Mouse (Mus musculus): ENCODE data around the gene Ufsp1. TPM values are rescaled to one million over a fixed set of nuclear protein-coding genes. Genes with fewer than 3 reads are reported as not detected.
A peak's percentile ranks its signal among the peaks of the same experiment; 100 is the strongest.

Gene Ufsp1
- total RNA-seq, 1 experiment: 6.3 TPM

DNA sequence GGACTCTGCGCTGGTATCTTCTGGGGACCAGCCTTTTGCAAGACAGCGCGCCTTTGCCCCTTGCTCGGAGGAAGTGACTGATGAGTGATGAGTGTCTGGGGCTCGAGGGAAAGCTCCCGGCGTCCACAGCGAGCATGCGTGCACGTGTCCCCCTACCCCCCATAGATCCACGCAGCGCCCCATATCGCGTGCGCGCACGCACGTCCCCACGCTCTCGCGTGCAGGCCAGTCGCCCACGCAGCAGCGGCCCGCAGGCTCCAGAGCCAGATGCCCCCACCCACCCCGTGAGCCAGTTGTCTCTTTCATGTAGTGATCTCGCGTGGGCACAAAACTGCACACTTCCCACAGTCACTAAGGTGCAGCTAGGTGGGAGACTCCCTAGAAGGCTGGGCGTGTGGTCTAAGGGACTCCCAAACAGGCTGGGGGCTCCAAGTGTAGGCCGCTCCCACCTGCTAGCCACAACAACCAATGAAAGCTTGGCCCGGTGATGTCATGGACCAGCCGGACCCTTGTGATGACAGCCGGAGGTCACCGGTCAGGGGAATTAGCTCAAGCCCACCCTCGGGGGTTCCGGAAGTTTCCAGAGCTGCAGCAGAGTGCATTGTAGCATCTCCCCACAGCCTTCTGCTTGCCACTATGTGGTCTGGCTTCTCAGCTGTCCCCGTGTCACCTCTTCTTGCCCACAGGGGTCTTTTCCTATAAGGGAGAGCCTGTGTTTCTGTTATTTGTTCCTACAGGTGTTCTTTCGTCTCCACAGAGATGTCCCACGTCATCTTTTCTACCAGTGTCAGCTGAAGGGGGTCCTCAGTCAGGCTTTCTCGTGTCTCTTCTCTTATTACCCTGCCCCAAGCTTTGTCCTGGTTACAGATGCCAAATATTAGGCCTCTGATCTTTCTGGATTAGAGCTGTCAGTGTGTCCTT is 7.1 kb upstream of the Ufsp1 start, which contains the start of gene Ache:
TSS of gene Ache (plus strand) at position 488 of the 921 bp plus-strand sequence.
- H3K4me1 ChIP-seq (ENCODE audit: control insufficient read depth in 2 of 2, insufficient read depth in 2 of 2, low read length in 2 of 2, poor library complexity in 1 of 2): peaks cover 0 to 16% of the 10 kb centered on the region in 2 experiments; a peak in 2 of 4 replicates
- H3K27ac ChIP-seq (ENCODE audit: insufficient read depth, low read depth, low read length, poor library complexity, severe bottlenecking): no peak within 1 kb of the TSS
- H3K9me3 ChIP-seq (ENCODE audit: control insufficient read depth, insufficient read depth, low read depth, low read length): no peaks in the 10 kb centered on the region
- in situ Hi-C loops (cut with MboI; ENCODE audit: low sequenced_read_pairs in 2 of 2, unreplicated experiment in 2 of 2): no loop called here
- no peak for DNase-seq (ENCODE audit: low read depth, low spot score)
- H3K4me3 ChIP-seq (ENCODE audit: insufficient read depth in 1 of 2, low read depth in 1 of 2, low read length in 2 of 2, poor library complexity in 1 of 2, severe bottlenecking in 1 of 2): peak within 1 kb of the TSS; percentile 48 to 54
- peak within 1 kb of the TSS; percentile 34; the same call in 1 of the 2 replicates for H3K9ac ChIP-seq (ENCODE audit: insufficient read depth, low read depth, low read length, poor library complexity, severe bottlenecking)
- no peaks in the 10 kb centered on the region for H3K36me3 ChIP-seq (ENCODE audit: control insufficient read depth, insufficient read depth, low read length, poor library complexity, severe bottlenecking)
- TF ChIP-seq CHD2 (IDR thresholded peaks at IDR 0.05; ENCODE audit: low read depth, low read length): no peak
- TF ChIP-seq ZNF384 (IDR thresholded peaks at IDR 0.05; ENCODE audit: low read depth, low read length): no peak
- no peak for TF ChIP-seq HCFC1 (IDR thresholded peaks at IDR 0.05; ENCODE audit: borderline replicate concordance, insufficient read depth, low read length)
- no peak for TF ChIP-seq MAFK (IDR thresholded peaks at IDR 0.05; ENCODE audit: insufficient read depth, low read depth, low read length)
- no peak for TF ChIP-seq ZC3H11A (IDR thresholded peaks at IDR 0.05; ENCODE audit: borderline replicate concordance, low read depth, low read length)

DNA sequence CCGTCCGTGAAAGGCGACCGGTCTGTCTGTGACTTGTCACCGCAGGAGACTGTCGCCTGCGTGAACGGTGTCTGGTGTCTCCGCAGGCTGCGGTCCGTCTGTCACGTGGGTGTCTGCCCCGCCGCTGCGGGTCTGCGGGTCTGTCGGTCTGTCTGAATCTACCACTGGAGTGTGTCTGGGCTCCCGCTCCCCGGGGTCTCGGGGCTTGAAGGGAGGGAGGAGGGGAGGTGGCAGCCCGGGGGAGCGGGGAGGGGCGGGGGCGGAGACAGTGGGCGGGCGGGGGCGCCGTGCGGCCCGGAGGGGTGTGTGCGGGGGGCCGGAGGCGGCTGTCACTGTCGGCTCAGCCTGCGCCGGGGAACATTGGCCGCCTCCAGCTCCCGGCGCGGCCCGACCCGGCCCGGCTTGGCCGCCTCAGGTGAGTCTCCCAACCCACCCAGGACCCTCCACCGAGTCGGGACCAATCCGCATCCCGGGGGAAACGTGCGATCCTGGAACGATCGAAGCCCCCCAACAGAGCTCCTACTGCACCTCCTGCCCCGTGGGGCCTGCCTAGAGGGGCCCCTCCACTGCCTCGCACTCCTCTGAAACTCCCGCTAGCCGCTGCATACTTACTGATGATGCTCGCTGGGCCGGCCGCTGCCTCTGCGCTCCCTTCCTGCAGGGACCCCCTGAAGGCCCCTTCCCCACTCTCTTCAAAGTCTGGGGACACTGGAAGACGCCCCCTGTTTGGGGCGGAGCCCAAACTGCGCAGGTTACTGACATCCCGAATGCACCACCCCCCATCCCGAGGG is 6.3 kb upstream of the Ufsp1 start:
- H3K27ac ChIP-seq (ENCODE audit: insufficient read depth, low read depth, low read length, poor library complexity, severe bottlenecking): no peak overlapping the region

DNA sequence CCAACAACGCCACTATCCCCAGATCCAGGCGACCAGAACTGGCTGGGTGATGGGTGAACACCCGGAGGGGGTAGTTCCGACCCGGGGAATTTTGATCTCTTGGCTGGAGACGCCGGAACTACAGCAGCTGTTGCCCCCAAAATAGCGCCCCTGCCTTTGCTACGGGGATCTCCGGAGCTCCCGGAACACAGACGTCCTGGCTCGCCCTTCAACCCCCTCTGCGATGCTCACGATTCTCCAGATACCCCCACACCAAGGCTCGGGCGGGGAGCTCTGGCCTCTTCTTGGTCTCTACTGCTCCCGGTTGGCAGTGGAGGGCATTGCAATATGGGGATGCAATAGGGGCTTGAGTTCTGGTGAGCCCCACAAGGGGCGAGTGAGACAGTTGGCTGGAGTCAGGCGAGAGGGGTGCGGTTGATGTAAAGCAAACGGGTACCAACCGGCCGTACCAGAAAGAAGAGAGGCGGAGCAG is 5.4 kb upstream of the Ufsp1 start:
- in situ Hi-C loops (cut with MboI; ENCODE audit: low sequenced_read_pairs in 2 of 2, unreplicated experiment in 2 of 2): no loop called here
- TF ChIP-seq ZNF384 (IDR thresholded peaks at IDR 0.05; ENCODE audit: low read depth, low read length): no peak
- Histone ChIP-seq H3K9me3 (ENCODE audit: control insufficient read depth, insufficient read depth, low read depth, low read length) (no peaks in the 10 kb centered on the region), H3K4me3 (ENCODE audit: insufficient read depth in 1 of 2, low read depth in 1 of 2, low read length in 2 of 2, poor library complexity in 1 of 2, severe bottlenecking in 1 of 2) (peak overlapping the region; percentile 22 to 62), H3K9ac (ENCODE audit: insufficient read depth, low read depth, low read length, poor library complexity, severe bottlenecking) (0 out of 2 replicates have a peak overlapping the region, but pooled peaks have one; percentile 0), H3K27ac (ENCODE audit: insufficient read depth, low read depth, low read length, poor library complexity, severe bottlenecking) (no peak overlapping the region), H3K4me1 (ENCODE audit: control insufficient read depth in 2 of 2, insufficient read depth in 2 of 2, low read length in 2 of 2, poor library complexity in 1 of 2) (peaks cover 0 to 16% of the 10 kb centered on the region in 2 experiments; a peak in 2 of 4 replicates), H3K36me3 (ENCODE audit: control insufficient read depth, insufficient read depth, low read length, poor library complexity, severe bottlenecking) (no peaks in the 10 kb centered on the region)
- no peak for DNase-seq (ENCODE audit: low read depth, low spot score)

More for the DNA sequence above, 6.3 kb upstream of the Ufsp1 start:
- in situ Hi-C loops (cut with MboI; ENCODE audit: low sequenced_read_pairs in 2 of 2, unreplicated experiment in 2 of 2): no loop called here
- no peak for DNase-seq (ENCODE audit: low read depth, low spot score)
- peak overlapping the region; percentile 41 to 54; a peak in 3 of 4 replicates for H3K4me3 ChIP-seq (ENCODE audit: insufficient read depth in 1 of 2, low read depth in 1 of 2, low read length in 2 of 2, poor library complexity in 1 of 2, severe bottlenecking in 1 of 2)
- TF ChIP-seq MAFK (IDR thresholded peaks at IDR 0.05; ENCODE audit: insufficient read depth, low read depth, low read length) (no peak), ZC3H11A (IDR thresholded peaks at IDR 0.05; ENCODE audit: borderline replicate concordance, low read depth, low read length) (no peak), ZNF384 (IDR thresholded peaks at IDR 0.05; ENCODE audit: low read depth, low read length) (no peak), HCFC1 (IDR thresholded peaks at IDR 0.05; ENCODE audit: borderline replicate concordance, insufficient read depth, low read length) (no peak), CHD2 (IDR thresholded peaks at IDR 0.05; ENCODE audit: low read depth, low read length) (no peak)
- peak overlapping the region; percentile 34; the same call in 1 of the 2 replicates for H3K9ac ChIP-seq (ENCODE audit: insufficient read depth, low read depth, low read length, poor library complexity, severe bottlenecking)
- H3K9me3 ChIP-seq (ENCODE audit: control insufficient read depth, insufficient read depth, low read depth, low read length): no peaks in the 10 kb centered on the region
- H3K4me1 ChIP-seq (ENCODE audit: control insufficient read depth in 2 of 2, insufficient read depth in 2 of 2, low read length in 2 of 2, poor library complexity in 1 of 2): peaks cover 0 to 16% of the 10 kb centered on the region in 2 experiments; a peak in 2 of 4 replicates
- no peaks in the 10 kb centered on the region for H3K36me3 ChIP-seq (ENCODE audit: control insufficient read depth, insufficient read depth, low read length, poor library complexity, severe bottlenecking)

DNA sequence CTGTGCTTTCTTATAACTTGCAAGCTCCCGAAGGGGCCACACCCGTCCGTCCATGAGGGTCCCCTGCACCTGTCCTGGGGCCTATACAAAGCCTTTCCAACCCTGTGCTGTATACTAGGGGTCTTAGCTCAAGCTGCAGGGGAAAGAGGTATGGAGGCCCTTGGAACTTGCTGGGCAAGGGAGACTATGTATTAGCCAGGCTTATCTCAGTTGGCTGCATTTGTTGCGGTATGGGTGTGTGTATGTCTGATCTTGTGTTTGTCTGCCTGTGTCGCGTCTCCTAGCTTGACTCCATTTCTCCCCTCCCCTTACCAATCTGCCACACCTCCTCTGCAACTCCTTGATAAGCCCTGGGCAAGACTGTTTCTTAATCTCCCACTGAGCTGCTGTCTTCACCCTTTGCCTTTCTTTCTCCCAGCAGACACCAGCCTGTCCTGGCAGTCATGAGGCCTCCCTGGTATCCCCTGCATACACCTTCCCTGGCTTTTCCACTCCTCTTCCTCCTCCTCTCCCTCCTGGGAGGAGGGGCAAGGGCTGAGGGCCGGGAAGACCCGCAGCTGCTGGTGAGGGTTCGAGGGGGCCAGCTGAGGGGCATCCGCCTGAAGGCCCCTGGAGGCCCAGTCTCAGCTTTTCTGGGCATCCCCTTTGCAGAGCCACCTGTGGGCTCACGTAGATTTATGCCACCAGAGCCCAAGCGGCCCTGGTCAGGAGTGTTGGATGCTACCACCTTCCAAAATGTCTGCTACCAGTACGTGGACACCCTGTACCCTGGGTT is 4.7 kb upstream of the Ufsp1 start:
- no peak overlapping the region for H3K27ac ChIP-seq (ENCODE audit: insufficient read depth, low read depth, low read length, poor library complexity, severe bottlenecking)

More for the DNA sequence above, 4.7 kb upstream of the Ufsp1 start:
- TF ChIP-seq ZNF384 (IDR thresholded peaks at IDR 0.05; ENCODE audit: low read depth, low read length) (no peak), ZC3H11A (IDR thresholded peaks at IDR 0.05; ENCODE audit: borderline replicate concordance, low read depth, low read length) (no peak), MAFK (IDR thresholded peaks at IDR 0.05; ENCODE audit: insufficient read depth, low read depth, low read length) (no peak), CHD2 (IDR thresholded peaks at IDR 0.05; ENCODE audit: low read depth, low read length) (no peak), HCFC1 (IDR thresholded peaks at IDR 0.05; ENCODE audit: borderline replicate concordance, insufficient read depth, low read length) (no peak)
- Histone ChIP-seq H3K4me1 (ENCODE audit: control insufficient read depth in 2 of 2, insufficient read depth in 2 of 2, low read length in 2 of 2, poor library complexity in 1 of 2) (peaks cover 0 to 16% of the 10 kb centered on the region in 2 experiments; a peak in 2 of 4 replicates), H3K9me3 (ENCODE audit: control insufficient read depth, insufficient read depth, low read depth, low read length) (no peaks in the 10 kb centered on the region), H3K36me3 (ENCODE audit: control insufficient read depth, insufficient read depth, low read length, poor library complexity, severe bottlenecking) (peaks cover 2% of the 10 kb centered on the region), H3K9ac (ENCODE audit: insufficient read depth, low read depth, low read length, poor library complexity, severe bottlenecking) (no peak overlapping the region), H3K4me3 (ENCODE audit: insufficient read depth in 1 of 2, low read depth in 1 of 2, low read length in 2 of 2, poor library complexity in 1 of 2, severe bottlenecking in 1 of 2) (no peak overlapping the region)
- in situ Hi-C loops (cut with MboI; ENCODE audit: low sequenced_read_pairs in 2 of 2, unreplicated experiment in 2 of 2): no loop called here
- DNase-seq (ENCODE audit: low read depth, low spot score): no peak

Data from ES-E14 (cell line).